Mouse (Mus musculus) liver, adult 2 months (tissue): ENCODE data around the gene Snd1.

Source experiments
- CTCF ChIP-seq: fragments of 200-500 bp; IDR thresholded peaks from 2 replicates; pipeline ENCODE4 v1.5.1; 2011; ENCODE audit warnings: low read depth, low read length, control low read depth
- POLR2A ChIP-seq: fragments of 200-500 bp; IDR thresholded peaks from 2 replicates; pipeline ENCODE4 v1.6.1; 2011; ENCODE audit warnings: low read length, control low read depth; ENCODE audit not compliant: insufficient read depth; ENCODE audit errors: extremely low read depth

DNA sequence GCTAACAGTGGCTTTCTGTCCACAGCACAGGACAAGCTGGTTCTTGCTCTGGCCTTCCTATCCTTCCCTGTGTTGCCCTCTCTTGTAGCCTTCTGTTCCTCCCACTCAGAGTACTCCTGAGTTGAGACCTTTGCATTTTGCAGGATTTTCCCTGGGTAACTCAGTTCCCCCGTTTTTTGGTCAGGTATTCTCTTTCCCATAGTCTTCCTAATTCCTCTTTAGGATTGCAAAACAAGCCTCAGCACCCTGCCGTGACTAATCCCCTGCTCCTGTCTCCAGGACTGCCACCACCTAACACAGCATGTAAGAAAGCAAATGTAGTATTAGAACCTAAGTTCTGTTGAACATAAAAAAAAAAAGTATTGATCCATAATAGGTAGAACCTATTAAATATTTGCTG is 296.4 kb downstream of the Snd1 start:
- TF ChIP-seq CTCF (no peak), POLR2A (no peak)
